Mouse (Mus musculus): ENCODE results near the gene Syt2. TPM values are rescaled to one million over a fixed set of nuclear protein-coding genes. Genes with fewer than 3 reads are reported as not detected.

The Syt2 gene
- total RNA-seq, 2 experiments from 2014 or later, result 0.41 TPM; not detected in 1

DNA sequence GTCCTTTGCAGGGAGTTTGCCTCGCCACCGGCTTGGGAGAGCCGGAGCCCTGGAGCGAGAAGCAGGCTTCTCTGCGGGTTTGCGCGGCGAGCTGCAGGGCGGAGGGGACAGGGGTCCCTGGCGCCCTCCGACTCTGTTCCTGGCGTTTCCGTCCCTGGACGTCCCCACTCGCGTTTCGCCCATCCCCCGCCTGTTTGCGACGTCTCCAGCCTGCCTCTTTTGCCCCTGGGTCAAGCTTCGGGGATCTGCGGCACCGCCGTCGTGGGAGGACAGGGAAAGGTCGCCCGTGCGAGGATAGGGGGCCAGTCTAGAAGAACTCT is 446 bp downstream of the Syt2 start:
- no peak for ATAC-seq (replicated peaks; ENCODE audit: poor library complexity, severe bottlenecking)

DNA sequence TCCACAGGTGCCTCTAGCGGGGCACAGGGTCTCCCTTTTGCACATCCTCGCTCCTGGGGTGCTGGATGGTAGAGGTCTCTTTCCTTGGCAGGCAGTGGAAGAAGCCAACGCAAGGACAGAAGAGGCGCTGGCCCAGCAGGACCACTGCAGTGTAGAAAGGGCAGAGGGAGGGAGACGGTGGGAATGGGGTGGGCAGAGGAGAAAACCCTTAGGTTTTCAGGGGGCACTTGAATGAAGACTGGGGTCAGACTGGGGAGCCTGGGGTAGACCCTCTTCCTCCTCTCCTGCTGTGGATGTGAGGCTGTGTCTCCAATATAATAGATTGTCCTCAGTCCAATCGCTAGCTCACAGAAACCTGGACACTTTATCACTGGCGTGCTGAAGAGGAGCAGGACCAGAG is 1.1 kb downstream of the Syt2 start:
- ATAC-seq (replicated peaks; ENCODE audit: poor library complexity, severe bottlenecking), result no peak

DNA sequence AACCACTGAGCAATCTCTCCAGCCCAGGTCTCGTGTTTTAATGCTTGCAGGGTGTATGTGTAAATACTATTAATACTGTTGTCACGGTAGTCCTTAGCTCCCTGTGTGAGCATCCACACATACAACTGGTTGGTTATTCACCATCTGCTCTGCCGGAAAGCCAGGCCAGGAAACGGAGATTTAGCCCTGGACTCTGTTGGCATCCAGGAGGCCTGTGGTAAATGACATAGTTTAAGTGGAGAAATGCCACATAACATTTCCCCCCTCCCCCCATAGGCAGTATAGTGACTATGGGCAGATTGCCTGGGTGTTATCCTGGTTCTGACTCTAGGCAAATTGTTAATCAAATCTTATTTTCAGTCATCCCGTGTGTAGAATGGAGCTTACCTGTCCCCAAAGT is 4.3 kb downstream of the Syt2 start:
- no peak for ATAC-seq (replicated peaks; ENCODE audit: poor library complexity, severe bottlenecking)

DNA sequence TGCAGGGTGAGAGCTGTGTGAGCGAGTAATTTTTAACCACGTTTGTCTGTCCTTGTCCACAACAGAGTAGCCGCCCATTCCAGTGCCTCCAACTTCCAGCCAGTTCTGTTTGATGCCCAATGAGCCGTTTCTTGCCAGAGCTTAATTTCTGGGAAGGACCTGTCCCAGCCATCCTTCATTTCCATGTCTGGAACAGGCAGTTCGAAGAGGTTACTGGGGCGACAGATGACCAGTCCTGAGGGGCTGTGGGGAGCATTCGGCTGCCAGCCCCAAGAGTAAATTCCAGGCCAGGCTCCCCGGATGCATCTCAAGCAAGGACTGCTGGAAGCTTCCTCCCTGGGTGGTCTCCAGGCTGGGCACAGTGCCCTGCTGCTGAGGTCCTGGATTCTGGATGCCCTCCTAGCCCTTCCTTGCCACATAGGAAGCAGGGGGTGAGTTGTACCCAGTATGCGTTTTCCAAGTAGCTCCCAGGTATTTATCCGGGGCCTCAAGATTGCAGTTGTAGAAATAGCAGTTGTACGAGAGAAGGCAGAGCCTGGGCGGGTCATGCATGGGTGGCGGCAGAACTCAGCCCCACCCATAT is 4.9 kb downstream of the Syt2 start:
- peak; percentile 70; the same call in 1 of the 2 replicates for ATAC-seq (replicated peaks; ENCODE audit: poor library complexity, severe bottlenecking)

DNA sequence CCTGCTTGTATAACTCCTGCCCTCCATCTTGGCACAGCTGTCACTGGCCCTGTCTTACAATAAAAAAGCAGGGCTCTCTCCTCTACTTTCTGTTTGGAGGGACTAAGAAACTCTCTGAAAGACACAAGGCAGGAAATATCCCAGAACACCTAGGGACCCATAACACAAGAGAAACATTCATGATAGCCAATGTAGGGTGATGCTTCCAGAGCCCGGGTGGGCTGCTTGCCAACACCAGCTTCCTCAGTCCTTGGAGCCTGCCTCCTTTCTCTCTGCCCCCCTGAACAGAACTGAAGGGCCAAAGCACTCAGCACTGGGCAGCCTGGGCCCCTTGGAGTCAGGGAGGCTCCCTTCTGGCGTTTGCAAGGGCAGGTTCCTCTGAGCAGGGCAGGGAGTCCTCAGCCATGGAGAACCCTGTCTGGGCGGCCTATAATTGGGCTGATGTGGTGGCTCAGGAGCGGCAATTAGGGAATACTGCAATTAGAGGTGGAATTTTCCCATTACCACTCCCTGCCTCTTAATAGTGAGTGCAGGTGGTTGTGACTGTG is 5.4 kb downstream of the Syt2 start:
- no peak for ATAC-seq (replicated peaks; ENCODE audit: poor library complexity, severe bottlenecking)

DNA sequence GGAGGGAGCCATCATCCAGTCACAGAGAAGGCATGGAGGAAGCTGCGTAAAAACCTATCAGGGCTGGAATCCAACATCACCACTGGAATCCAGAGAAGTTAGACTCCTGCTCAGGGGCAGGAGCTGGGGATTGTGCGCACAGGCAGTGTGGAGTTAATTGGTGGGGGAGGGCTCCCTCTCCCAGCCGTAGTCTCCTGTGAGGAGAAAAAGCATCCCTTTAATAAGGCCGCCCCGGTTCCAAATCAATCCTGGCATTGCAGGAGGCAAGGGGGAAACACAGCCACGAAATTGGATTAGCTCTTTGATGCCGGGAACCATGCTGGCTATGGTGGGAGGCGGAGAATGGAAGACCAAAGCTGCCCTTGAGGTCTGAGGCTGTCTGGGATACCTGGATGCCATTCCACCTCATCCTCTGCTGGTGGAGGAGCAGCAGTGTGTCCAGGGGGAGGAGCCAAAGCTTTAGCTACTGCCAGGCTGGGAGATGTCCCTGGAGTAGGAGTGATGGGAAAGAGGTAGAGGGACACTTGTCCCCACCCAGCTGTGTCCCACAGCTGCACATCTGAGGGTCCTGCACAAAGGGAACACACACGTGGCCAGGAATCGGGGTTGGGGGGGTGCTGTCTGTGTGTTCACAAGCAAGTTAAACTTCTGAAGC is 7.3 kb downstream of the Syt2 start:
- ATAC-seq (replicated peaks; ENCODE audit: poor library complexity, severe bottlenecking), result no peak

DNA sequence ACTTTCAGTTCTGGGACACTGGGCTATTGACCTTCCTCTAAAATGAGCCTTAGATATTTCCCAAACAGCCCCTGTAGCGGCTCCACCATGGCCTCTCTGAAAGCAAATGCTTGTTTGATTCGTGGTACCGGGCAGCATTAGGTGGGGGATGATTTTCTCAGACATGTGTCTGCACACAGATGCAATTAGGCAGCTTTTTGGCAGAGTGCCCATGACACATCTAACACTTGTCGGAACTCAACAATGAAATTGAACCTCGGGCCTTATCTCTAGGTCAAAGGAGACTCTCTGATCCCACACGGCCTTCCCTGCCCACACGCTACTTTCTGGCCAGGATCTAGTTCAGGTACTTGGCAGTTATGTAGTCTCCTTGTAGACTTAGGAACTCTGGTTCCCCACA is 12.4 kb downstream of the Syt2 start:
- no peak for ATAC-seq (replicated peaks; ENCODE audit: poor library complexity, severe bottlenecking)

DNA sequence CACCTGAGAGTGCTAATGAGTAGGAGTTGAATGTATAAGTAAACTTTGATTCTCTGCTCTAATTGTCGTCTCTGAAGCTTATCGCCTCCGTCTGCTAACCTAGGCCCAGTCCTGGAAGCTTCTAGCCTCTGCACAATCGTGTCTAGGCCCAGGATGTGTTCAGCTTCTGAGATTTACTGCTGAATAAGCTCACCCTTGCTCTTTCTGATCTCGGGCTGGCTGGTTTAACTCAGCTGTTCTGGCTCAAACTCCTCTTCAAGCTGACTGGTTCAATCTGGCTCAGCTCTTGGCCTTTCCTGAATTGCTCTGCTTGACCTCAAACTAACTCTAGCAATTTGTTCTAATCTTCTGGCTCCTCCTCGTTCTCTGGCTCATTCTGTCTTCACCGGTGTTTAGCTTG is 13.7 kb downstream of the Syt2 start:
- ATAC-seq (replicated peaks; ENCODE audit: poor library complexity, severe bottlenecking), result no peak

DNA sequence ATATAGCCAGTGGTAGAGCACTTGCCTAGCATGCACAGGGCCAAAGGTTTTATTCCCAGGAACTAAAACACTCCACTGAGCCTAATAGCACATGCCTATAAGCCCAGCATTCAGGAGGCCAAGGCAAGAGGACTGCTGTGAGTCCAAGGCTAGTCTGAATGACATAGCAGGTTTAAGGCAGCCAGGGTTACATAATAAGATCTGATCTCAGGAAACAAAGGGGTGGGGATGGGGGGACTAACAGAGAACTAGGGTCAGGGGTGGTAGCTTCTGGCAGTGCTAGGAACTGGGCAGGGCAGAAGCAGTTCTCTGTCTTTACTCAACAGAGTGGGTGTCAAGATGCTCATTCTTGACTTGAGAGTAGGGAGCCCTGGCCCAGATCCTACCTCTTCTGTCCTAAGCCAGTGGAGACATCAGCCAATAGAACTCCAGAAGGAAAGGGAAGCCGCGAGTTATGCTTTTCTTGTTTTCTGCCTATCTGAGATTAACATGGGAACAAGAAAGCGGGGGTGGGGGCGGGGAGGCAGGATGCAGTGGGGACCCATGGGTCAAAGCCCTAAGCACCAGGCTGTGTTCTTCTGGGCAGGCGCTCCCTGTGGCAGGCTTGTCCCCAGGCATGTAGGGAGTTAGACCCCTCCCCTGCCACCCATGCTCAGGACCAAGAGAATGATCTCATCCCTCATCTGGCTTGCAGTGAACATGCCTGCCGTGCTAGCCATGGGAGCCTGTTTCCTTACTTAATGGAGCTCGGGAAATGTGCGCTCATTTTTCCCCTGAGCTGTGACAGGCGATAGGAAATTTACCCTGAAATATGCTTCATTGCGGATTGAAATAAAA is 25.0 kb downstream of the Syt2 start:
- ATAC-seq (replicated peaks; ENCODE audit: poor library complexity, severe bottlenecking), result peak; percentile 44; the same call in 1 of the 2 replicates

DNA sequence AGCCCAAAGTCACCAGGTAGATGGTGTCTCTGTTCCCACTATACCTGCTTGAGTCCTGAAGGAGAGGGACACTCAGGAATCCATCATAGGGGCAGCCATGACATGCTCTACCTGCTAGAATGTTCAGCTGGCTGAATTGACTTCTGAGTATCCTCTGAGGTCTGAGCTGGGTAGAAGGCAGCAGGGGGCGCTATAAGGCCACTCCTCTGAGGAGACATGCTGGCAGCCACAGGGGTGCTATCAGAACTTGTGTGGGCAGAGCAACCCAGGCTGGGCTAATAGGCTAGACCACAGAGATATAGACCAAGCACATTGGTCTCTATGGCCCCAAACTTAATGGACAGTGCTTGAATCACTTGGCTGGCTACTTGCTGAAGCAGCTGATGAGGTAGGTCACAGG is 27.8 kb downstream of the Syt2 start:
- peak; percentile 49; the same call in 1 of the 2 replicates for ATAC-seq (replicated peaks; ENCODE audit: poor library complexity, severe bottlenecking)

DNA sequence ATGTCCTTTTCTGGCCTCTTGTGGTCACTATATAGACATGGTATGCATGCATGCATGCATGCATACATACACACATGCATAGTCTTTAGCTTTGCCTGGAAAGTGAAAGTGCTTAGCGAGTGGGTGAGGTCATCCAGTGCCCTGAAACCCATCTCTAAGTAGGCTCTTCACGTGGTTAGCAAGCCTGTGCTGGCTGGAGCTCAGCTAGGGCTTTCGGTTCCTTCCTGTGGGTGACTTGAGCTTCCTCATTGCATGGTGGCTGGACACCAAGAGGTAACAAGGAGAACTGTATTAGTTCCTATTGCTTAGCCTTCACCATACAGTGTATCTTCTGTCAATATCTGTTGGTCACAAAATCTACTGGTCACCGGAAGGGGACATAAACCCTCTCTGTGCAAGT is 33.0 kb downstream of the Syt2 start:
- peak; percentile 98 for ATAC-seq (replicated peaks; ENCODE audit: poor library complexity, severe bottlenecking)

DNA sequence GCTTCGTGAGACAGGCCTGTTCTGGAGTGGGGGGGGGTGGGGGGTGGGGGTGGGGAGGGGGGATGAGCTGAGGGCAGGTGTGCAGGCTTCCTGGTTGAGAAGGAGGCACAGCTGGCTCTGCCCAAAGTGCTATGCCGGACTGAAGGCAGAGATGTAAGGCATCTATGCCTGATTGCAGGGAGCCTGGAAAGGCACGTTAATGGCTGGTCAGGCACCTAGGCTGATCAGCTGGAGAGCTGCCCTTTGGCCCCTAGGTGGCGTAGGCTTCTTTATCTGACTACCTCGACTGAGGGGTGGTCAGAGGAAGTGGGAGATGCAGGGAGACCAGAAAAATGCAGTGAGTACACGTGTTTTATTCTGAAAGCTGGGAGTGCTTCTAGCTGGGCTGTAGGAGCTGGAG is 34.1 kb downstream of the Syt2 start:
- ATAC-seq (replicated peaks; ENCODE audit: poor library complexity, severe bottlenecking), result peak; percentile 34; the same call in 1 of the 2 replicates

DNA sequence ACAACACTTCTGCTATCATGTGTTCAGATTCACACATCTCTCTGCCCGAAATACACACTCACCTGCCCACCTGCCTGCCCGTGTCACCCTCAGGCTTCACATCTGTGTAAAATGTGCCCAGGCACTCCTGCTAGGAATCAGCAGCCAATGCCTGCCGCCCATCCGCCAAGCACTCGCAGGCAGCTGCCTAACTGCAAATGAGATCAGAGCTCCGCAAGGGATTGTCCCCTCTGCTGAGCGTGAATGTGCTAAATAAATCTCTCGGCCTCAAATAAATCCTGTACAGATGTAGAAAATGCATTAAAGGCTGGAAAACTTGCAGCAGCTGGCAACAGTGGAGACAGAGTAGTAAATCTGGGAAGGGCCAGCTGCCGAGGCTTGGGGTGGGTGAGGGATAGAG is 36.0 kb downstream of the Syt2 start:
- no peak for ATAC-seq (replicated peaks; ENCODE audit: poor library complexity, severe bottlenecking)

DNA sequence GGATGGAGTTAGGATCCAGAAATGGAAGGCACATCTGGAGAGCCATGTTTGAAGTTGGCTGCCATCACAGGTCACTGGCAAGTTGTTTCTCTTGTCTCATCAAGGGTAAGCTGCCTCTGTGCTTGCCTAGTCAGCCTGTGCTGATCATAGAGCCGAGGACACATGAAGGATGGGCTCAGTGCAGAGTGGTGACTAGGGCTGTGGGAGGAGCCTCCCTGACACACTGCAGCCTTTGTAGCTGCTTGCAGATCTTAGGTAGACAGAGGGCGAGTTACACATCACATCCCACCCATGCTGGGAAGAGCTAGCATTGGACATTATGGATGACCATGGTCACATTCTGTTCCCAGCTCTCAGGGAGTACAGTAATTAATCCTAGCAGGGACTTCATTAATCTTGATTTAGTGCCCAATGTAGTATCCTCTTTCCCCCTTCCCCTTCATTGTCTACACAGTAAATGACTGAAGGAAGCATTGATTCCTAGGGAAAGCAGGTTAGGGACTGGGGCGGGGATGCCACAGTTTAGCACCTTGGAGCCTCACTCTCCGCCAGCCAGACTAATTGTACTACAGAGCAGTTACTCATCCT is 40.5 kb downstream of the Syt2 start:
- ATAC-seq (replicated peaks; ENCODE audit: poor library complexity, severe bottlenecking), result no peak

DNA sequence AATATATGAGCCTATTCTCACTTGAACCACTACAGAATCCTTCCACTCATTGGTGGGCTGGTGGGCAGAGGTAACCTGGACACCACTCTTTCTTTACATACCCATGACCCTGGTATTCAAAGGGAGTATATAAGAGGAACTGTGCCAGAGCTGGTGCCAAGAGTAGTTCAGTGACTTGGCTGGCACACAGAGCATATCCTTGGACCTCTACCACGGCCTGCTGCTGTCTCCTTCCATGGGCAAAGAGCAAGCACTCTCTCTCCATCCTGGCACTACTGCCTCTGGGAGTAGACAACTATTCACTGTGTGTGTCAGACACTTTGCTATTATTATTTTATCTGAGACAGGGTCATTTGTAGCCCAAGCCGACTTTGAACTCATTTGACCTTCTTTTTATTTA is 49.8 kb downstream of the Syt2 start:
- no peak for ATAC-seq (replicated peaks; ENCODE audit: poor library complexity, severe bottlenecking)

DNA sequence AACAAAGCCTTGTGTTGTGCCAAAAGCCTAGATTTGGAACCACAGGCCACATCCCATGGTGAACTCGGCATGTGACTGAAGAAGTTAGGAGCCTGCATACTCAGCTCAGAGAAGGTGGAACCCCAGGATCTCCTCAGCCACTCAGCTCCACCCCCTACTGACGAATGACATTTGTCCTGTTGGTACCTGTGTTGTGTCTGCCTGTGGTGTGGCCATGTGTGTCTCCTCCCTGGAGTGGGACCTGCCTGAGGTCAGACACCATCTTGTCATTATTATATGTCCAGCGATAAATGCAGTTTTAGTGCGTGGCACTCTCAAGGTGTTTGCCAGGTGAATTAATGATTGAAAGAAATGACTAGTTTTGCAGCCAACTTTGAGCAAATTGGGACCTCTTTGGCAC is 50.6 kb downstream of the Syt2 start:
- no peak for ATAC-seq (replicated peaks; ENCODE audit: poor library complexity, severe bottlenecking)

DNA sequence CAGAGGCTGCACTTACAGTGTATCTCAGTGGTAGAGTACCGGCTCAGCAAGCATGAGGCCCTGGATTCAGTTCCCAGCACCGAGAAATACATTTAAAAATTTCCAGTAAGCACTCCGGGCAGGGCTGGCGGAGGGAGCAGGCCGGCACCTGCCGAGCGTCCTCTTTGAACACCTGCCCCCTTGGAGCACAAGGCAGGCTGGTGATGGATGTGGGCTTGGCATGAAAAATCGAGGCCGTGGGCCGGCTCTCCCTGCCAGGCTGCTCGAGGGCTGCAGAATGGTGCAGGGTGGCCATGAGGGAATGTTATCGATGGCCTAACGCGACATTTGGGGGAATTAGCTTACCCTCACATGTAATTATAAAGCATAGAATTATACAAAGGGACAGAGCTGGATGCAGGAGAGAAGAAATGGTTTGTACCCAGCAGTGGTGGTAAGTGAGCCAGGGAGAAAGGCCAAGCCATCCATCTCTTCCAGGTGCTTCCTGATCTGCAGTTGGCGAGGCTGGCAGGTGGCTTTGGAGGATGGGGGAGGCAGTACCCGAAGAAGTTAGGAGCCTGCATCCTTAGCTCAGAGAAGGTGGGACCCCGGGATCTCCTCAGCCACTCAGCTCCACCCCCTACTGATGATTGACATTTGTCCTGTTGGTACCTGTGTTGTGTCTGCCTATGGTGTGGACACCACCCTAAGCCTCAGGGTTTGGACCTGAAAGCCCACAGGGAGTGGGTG is 51.2 kb downstream of the Syt2 start:
- no peak for ATAC-seq (replicated peaks; ENCODE audit: poor library complexity, severe bottlenecking)

DNA sequence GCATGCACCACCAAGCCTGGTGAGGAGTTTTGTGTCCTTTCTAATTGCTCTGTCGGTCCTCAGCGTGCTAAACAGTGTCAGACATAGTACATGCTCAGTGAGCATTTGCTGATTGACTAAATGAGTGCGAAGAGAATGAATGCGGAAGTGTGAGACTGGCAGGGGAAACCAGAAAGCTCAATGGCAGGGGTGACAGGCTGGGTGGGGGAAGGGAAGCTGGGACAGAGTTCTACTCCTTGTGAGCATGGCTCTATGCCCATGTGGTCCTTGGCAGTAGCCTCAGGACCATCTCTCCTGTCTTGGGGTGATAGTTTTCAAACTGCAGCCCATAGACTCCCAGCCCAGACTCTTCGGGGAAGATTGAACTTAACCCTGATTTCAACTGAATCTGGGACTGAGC is 52.0 kb downstream of the Syt2 start:
- peak; percentile 44 for ATAC-seq (replicated peaks; ENCODE audit: poor library complexity, severe bottlenecking)

DNA sequence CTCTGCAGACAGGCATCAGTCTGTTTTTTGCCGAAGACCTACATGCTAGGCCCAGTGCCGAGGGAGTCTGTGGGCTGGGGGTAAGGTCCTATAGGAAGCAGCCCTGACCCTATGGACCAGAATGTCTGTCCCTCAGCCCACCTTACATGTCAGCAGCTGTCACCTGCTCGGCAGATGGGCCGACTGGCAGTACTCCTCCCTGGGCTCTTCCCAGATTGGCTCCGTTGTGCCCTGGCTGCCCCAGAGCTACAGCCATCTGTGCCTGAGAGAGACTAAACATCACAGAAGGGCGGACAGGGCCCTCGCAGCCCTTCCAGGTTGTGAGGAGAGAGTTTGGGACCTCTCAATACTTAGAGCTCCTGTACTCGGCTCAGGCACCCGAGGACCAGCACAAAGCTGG is 52.9 kb downstream of the Syt2 start:
- no peak for ATAC-seq (replicated peaks; ENCODE audit: poor library complexity, severe bottlenecking)

DNA sequence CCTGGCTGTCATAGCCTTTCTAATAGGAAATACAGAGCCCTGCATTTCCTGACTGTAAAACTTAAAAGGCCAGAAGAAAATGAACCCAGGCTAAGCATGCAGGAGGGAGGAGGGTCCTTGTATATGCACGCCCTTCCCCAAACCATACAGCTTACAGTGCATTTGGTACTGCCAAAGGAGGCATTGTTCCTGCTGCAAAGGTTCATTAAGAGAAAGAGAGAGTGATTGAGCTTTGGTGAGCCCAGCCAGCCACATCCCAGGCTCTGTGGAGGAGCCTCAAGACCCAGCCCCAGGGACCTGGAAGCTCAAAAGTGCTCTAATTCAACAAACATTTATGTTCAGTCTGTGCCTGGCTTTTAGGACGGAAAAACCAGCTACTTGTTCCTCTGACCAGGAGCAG is 53.7 kb downstream of the Syt2 start:
- ATAC-seq (replicated peaks; ENCODE audit: poor library complexity, severe bottlenecking), result no peak
